Mouse (Mus musculus) bone marrow, adult 2 months (tissue): ENCODE data around the gene Zfp598. TPM values are rescaled to one million over a fixed set of nuclear protein-coding genes. Genes with fewer than 3 reads are reported as not detected.

ENCODE experiments used
- H3K27ac ChIP-seq: fragments of 200-500 bp; 2 replicates; pipeline ENCODE4 v1.5.1; 2012; ENCODE audit warnings: low read depth, mild to moderate bottlenecking, control low read depth, inconsistent platforms, low read length; ENCODE audit not compliant: control insufficient read depth, poor library complexity, insufficient read depth
- H3K4me1 ChIP-seq: fragments of 200-500 bp; 2 replicates; pipeline ENCODE4 v1.6.1; 2011; ENCODE audit warnings: low read length; ENCODE audit not compliant: control insufficient read depth, insufficient read depth
- H3K4me3 ChIP-seq: fragments of 200-500 bp; replicated peaks from 2 replicates; pipeline ENCODE3; 2011; ENCODE audit warnings: mild to moderate bottlenecking, low read depth, low read length, control low read depth; ENCODE audit not compliant: control insufficient read depth
- CTCF ChIP-seq: fragments of 200-500 bp; IDR thresholded peaks from 2 replicates; pipeline ENCODE4 v1.5.1; 2011; ENCODE audit warnings: low read length, control low read depth; ENCODE audit not compliant: control insufficient read depth, insufficient read depth
- POLR2A ChIP-seq: fragments of 200-500 bp; IDR thresholded peaks from 2 replicates; pipeline ENCODE4 v1.6.1; 2011; ENCODE audit warnings: low read depth, mild to moderate bottlenecking, control low read depth, low read length, borderline replicate concordance; ENCODE audit not compliant: control insufficient read depth
- WGBS: fragments of 180-500 bp; shearing (Covaris S2); methylation state at CpG from one replicate; pipeline ENCODE4 v1.1.7; 2018; 5-methylcytosine and 5-hydroxymethylcytosine counted together
- polyA plus RNA-seq: library from polyadenylated mRNA; stranded (reverse); fragments of >200 nt; gene quantifications from 2 replicates; pipeline ENCODE4 v1.2.4, GENCODE M21; 2011; ENCODE audit warnings: low replicate concordance; ENCODE audit not compliant: missing spikeins, insufficient read depth, insufficient read length

Zfp598 gene
- polyA plus RNA-seq, 1 experiment = 29.3 TPM

GRCm38 (mm10) chr17:24642791-24643343 is 26.6 kb upstream of the Zfp598 start:
- TF ChIP-seq CTCF (no peak), POLR2A (no peak)
- WGBS = 88% methylated on average over 6 of the region's 6 CpGs
- Histone ChIP-seq H3K4me3 (no peak overlapping the region), H3K4me1 (no peaks in the 10 kb centered on the region), H3K27ac (no peak overlapping the region)

- Histone ChIP-seq H3K27ac (no peak overlapping the region), H3K4me1 (no peaks in the 10 kb centered on the region; the same call in 1 of the 2 replicates), H3K4me3 (no peak overlapping the region)
- 64% methylated on average over 7 of the region's 7 CpGs for WGBS
- TF ChIP-seq CTCF = no peak
- TF ChIP-seq POLR2A = no peak
Observed at GRCm38 (mm10) chr17:24644030-24644715, 25.3 kb upstream of the Zfp598 start.

DNA sequence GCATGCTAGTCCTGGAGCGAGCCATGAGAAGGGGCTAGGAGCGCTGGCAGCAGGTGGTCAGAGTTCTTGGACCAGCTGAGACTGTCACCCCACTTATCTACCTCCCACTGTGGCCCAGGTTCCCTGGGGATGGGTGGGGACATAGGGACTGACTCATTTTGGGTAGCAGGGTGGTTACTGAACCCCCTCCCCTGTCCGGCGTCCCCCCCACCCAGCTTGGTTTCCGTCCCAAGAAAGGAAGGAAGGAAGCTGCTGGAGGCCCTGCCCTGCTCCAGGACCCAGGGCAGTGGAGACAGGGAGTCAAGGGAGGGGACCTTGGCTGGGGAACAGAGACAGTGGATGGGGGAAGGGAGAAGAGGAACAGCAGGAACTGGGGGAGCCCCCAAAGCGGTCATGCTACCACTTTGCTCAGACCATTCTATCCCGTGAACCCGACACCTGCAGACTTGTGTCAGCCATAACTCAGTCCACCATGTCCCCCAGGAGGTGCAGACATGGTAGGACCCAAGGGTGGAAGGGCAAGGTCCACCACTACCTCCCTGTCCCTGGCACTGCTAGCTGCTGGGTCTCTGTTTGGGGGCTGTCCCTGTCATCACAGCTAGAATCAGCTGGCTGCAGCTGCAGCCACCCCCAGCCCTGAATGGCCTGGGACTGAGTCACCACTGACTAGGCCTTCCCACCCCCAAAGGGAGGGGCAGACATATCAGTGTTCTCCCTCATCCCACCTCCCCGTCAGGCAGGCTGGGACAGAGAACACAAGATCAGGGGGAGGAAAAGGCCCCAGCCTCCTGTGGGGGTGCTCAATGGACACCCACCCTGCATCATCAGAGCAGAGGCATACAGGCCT is 24.4 kb upstream of the Zfp598 start:
- H3K4me1 ChIP-seq = no peaks in the 10 kb centered on the region; the same call in 1 of the 2 replicates
- 63% methylated on average over 9 of the region's 9 CpGs for WGBS
- H3K4me3 ChIP-seq = no peak overlapping the region
- no peak overlapping the region; the same call in 1 of the 2 replicates for H3K27ac ChIP-seq
- TF ChIP-seq POLR2A = no peak
- no peak for TF ChIP-seq CTCF

- TF ChIP-seq POLR2A = no peak
- TF ChIP-seq CTCF = no peak
- H3K4me1 ChIP-seq = no peaks in the 10 kb centered on the region; the same call in 1 of the 2 replicates
- no peak overlapping the region for H3K27ac ChIP-seq
- 73% methylated on average over 3 of the region's 3 CpGs for WGBS
- no peak overlapping the region for H3K4me3 ChIP-seq
Observed at GRCm38 (mm10) chr17:24645916-24646315, 23.6 kb upstream of the Zfp598 start.

DNA sequence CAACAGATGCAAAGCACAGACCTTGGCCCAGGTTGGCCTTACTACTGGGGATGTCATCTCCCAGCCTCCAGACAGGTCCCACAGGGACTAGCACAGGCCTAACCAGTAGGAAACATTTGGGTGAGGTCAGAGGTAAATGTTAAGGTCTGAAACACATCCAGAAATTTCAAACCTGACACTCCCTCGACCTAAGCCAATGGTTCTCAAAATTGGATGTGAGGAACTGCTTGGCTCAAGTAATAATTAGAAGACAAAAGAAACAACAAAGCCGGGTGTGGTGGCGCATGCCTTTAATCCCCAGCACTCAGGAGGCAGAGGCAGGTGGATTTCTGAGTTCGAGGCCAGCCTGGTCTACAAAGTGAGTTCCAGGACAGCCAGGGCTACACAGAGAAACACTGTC is 23.1 kb upstream of the Zfp598 start:
- H3K27ac ChIP-seq = no peak overlapping the region
- WGBS = 79% methylated on average over 4 of the region's 4 CpGs
- H3K4me1 ChIP-seq = no peaks in the 10 kb centered on the region; the same call in 1 of the 2 replicates
- H3K4me3 ChIP-seq = no peak overlapping the region
- TF ChIP-seq CTCF = no peak

DNA sequence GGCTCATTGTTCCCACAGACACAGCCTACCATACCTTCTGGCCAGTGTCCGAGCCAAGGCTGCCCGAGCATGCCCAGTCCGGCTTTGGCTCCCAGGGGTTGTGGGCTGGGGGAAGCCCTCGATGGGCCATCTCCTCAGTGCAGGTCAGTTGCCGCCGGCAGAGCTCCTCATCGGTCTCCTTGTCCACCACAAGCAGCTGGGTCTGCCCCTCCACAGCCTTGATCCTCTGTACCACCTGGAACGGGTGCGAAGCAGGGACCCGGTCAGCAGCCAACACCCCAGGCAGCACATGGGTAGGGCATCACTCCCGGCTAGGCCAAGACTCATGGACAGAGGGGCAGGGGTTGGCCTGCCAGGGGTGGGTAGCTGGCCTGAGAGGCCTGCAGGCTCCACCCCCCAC is 22.0 kb upstream of the Zfp598 start:
- no peak overlapping the region for H3K4me3 ChIP-seq
- 83% methylated on average over 11 of the region's 11 CpGs for WGBS
- no peaks in the 10 kb centered on the region; the same call in 1 of the 2 replicates for H3K4me1 ChIP-seq
- TF ChIP-seq POLR2A = no peak
- no peak for TF ChIP-seq CTCF
- H3K27ac ChIP-seq = no peak overlapping the region

- Histone ChIP-seq H3K4me3 (no peak overlapping the region), H3K27ac (no peak overlapping the region), H3K4me1 (no peaks in the 10 kb centered on the region; the same call in 1 of the 2 replicates)
- no peak for TF ChIP-seq POLR2A
- 79% methylated on average over 10 of the region's 10 CpGs for WGBS
Observed at GRCm38 (mm10) chr17:24648731-24649377, 20.6 kb upstream of the Zfp598 start.

DNA sequence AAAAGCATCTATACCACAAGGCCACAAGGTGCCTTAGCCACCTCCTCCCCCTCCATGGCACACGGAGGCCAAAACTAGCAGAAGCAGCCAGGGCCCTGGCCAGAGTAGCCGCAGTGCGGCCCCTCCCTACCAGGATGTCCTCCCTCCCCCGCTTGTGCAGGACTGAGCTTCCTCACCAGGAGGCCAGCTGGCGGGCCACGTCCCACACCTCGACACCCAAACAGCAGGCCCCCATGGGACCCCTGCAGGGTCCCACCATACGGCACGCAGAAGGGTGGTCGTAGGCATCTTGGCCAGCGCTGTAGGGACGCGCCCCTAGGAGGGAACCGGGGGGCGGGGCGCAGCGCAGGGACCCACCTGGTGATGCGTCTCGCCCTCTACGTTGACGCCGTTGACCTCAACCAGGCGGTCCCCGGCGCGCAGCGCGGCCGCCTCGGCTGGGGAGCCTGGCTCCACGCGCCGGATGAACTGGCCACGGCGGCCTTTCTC is 19.9 kb upstream of the Zfp598 start:
- 2% methylated on average over 35 of the region's 35 CpGs for WGBS
- Histone ChIP-seq H3K4me1 (no peaks in the 10 kb centered on the region; the same call in 1 of the 2 replicates), H3K4me3 (peak overlapping the region; percentile 48), H3K27ac (peak overlapping the region; percentile 58)
- TF ChIP-seq POLR2A (no peak), CTCF (no peak)
